Mouse (Mus musculus): ENCODE results near the gene Nr5a2. TPM values are rescaled to one million over a fixed set of nuclear protein-coding genes. Genes with fewer than 3 reads are reported as not detected.
"Not testable (repeated sequence)": the region's sequence is repeated elsewhere in the genome, so short reads cannot be mapped to it uniquely, and the experiment has no call there.

Gene Nr5a2
- polyA plus RNA-seq, 1 experiment from 2014 or later: 1.3 TPM

- H3K9me3 ChIP-seq: no peaks in the 10 kb centered on the region
- H3K4me2 ChIP-seq (replicated peaks): no peak overlapping the region
- H3K27me3 ChIP-seq: no peaks in the 10 kb centered on the region
- no peak for ATAC-seq (ENCODE audit: low FRiP score, low read depth)
- WGBS: 85% methylated on average over 6 of the region's 6 CpGs
- H3K36me3 ChIP-seq: no peaks in the 10 kb centered on the region
- no peak overlapping the region for H3K4me3 ChIP-seq
- H3K4me1 ChIP-seq: no peaks in the 10 kb centered on the region
- no peak overlapping the region for H3K9ac ChIP-seq (replicated peaks)
- H3K27ac ChIP-seq (replicated peaks): no peak overlapping the region
These were observed 159.6 kb downstream of the Nr5a2 start for GRCm38 (mm10) chr1:136800625-136801024.

- no peak overlapping the region for H3K4me2 ChIP-seq (replicated peaks)
- H3K36me3 ChIP-seq: no peaks in the 10 kb centered on the region
- no peaks in the 10 kb centered on the region for H3K27me3 ChIP-seq
- H3K9ac ChIP-seq (replicated peaks): no peak overlapping the region
- no peak overlapping the region for H3K4me3 ChIP-seq
- no peak for ATAC-seq (ENCODE audit: low FRiP score, low read depth)
- no peaks in the 10 kb centered on the region for H3K9me3 ChIP-seq
- no peak overlapping the region for H3K27ac ChIP-seq (replicated peaks)
- H3K4me1 ChIP-seq: no peaks in the 10 kb centered on the region
- 52% methylated on average over 17 of the region's 17 CpGs for WGBS
These were observed 163.7 kb downstream of the Nr5a2 start for GRCm38 (mm10) chr1:136796361-136797090.

- H3K27ac ChIP-seq (replicated peaks); H3K4me3 ChIP-seq; H3K9me3 ChIP-seq; H3K4me2 ChIP-seq (replicated peaks); ATAC-seq (ENCODE audit: low FRiP score, low read depth); H3K36me3 ChIP-seq; H3K4me1 ChIP-seq; H3K9ac ChIP-seq (replicated peaks); H3K27me3 ChIP-seq: not testable (repeated sequence)
- WGBS: 96% methylated on average over 12 of the region's 12 CpGs
These were observed 167.0 kb downstream of the Nr5a2 start for GRCm38 (mm10) chr1:136792957-136793883.

All from midbrain, embryonic 12.5 days (tissue).